Mouse (Mus musculus): ENCODE measurements around the gene Krt20.

GRCm38 (mm10) chr11:99430670-99431069 lies 7.3 kb downstream of the Krt20 start:
- TF ChIP-seq CTCF (IDR thresholded peaks at IDR 0.05; ENCODE audit: low read depth, low read length) (no peak), GATA2 (IDR thresholded peaks at IDR 0.05; ENCODE audit: borderline replicate concordance, low read depth, low read length) (no peak), TAL1 (conservative IDR thresholded peaks at IDR 0.05; ENCODE audit: low read depth, low read length) (no peak), GATA1 (IDR thresholded peaks at IDR 0.05; ENCODE audit: borderline replicate concordance, low read length) (no peak), POLR2AphosphoS5 (IDR thresholded peaks at IDR 0.05; ENCODE audit: insufficient replicate concordance, low read depth, low read length) (no peak)
